9 mouse cellular contexts compared by ENCODE assay signal in genomic region chr2:156066126-156066525, GRCm38 (mm10). TPM values are rescaled to one million over a fixed set of nuclear protein-coding genes. Genes with fewer than 3 reads are reported as not detected.
DNase-seq lines count a peak whose midpoint lies in the region; ATAC-seq and TF ChIP-seq lines count a peak whose summit lies in the region.
"Had no signal": no experiment of that assay in that cellular context is flagged by ENCODE, and none has a peak within 500 bp of the region (broad histone marks: within the 10 kb centered on the region; RNA-seq: fewer than 3 reads in every experiment).

No protein-coding gene starts in this region.

- TF ChIP-seq POLR2A in myocyte (IDR thresholded peaks at IDR 0.05; ENCODE audit: insufficient read length, low read depth): no peak

- H3K9ac ChIP-seq in heart, postnatal 0 days (replicated peaks; ENCODE audit: low read depth, low read length): peak overlapping the region; percentile 68; the same call in 1 of the 2 replicates
- H3K9ac ChIP-seq in embryonic facial prominence, embryonic 13.5 days: peak overlapping the region; percentile 87
- H3K9ac ChIP-seq in kidney, embryonic 16.5 days (replicated peaks; ENCODE audit: low read length): peak overlapping the region; percentile 86

- no peaks in the 10 kb centered on the region for H3K79me2 ChIP-seq in myocyte (ENCODE audit: control insufficient read depth, insufficient read depth)

- H3K4me2 ChIP-seq in heart, postnatal 0 days (ENCODE audit: low read depth, low read length): peak overlapping the region; percentile 99
- H3K4me2 ChIP-seq in embryonic facial prominence, embryonic 13.5 days: peak overlapping the region; percentile 94
- H3K4me2 ChIP-seq in kidney, embryonic 16.5 days (replicated peaks; ENCODE audit: low read depth, low read length): peak overlapping the region; percentile 96
- H3K4me2 ChIP-seq in myocyte (ENCODE audit: low read depth): peak overlapping the region; percentile 81

- H3K4me3 ChIP-seq in heart, postnatal 0 days (ENCODE audit: low read depth, low read length): peak overlapping the region; percentile 78
- peak overlapping the region; percentile 72 for H3K4me3 ChIP-seq in embryonic facial prominence, embryonic 13.5 days
- peak overlapping the region; percentile 73 for H3K4me3 ChIP-seq in kidney, embryonic 16.5 days (ENCODE audit: low read length)
- H3K4me3 ChIP-seq in myocyte: peak overlapping the region; percentile 31

- no peak overlapping the region for H3ac ChIP-seq in myocyte (ENCODE audit: control insufficient read depth, insufficient read length)

- DNase-seq in heart, postnatal 0 days (ENCODE audit: low spot score): no peak
- DNase-seq in heart, postnatal 36 days: no peak
- DNase-seq in gastrocnemius, postnatal 10 days: no peak
- DNase-seq in urinary bladder, postnatal 25 days (ENCODE audit: low spot score): no peak
- no peak for DNase-seq in spleen, postnatal 10 days (ENCODE audit: low spot score in 2 of 2)

- intact Hi-C loops in heart, postnatal 36 days (cut with DNase I): no loop called here

- ATAC-seq in heart, postnatal 0 days (ENCODE audit: insufficient read depth, low read depth): no peak
- ATAC-seq in embryonic facial prominence, embryonic 13.5 days (ENCODE audit: insufficient number of reproducible peaks, insufficient read depth, low FRiP score, low TSS enrichment, low read depth): no peak
- peak; percentile 16; the same call in 1 of the 2 replicates for ATAC-seq in kidney, embryonic 16.5 days (ENCODE audit: low FRiP score, low TSS enrichment)

- H3K27me3 ChIP-seq in heart, postnatal 0 days (ENCODE audit: control insufficient read depth, insufficient read depth, low read length): no peaks in the 10 kb centered on the region
- no peaks in the 10 kb centered on the region for H3K27me3 ChIP-seq in embryonic facial prominence, embryonic 13.5 days
- no peaks in the 10 kb centered on the region for H3K27me3 ChIP-seq in kidney, embryonic 16.5 days (ENCODE audit: insufficient read depth, low read length)
- H3K27me3 ChIP-seq in myocyte (ENCODE audit: control insufficient read depth, insufficient read depth, insufficient read length): no peaks in the 10 kb centered on the region

- peaks cover 6% of the 10 kb centered on the region; the same call in 1 of the 2 replicates for H3K4me1 ChIP-seq in heart, postnatal 0 days (ENCODE audit: control insufficient read depth, insufficient read depth)
- H3K4me1 ChIP-seq in embryonic facial prominence, embryonic 13.5 days: peaks cover 9% of the 10 kb centered on the region
- H3K4me1 ChIP-seq in kidney, embryonic 16.5 days (ENCODE audit: insufficient read depth, low read length): peaks cover 8% of the 10 kb centered on the region

- WGBS in heart, postnatal 0 days: 46% methylated on average over 10 of the region's 10 CpGs
- WGBS in embryonic facial prominence, embryonic 13.5 days: 19% methylated on average over 10 of the region's 10 CpGs
- WGBS in kidney, embryonic 16.5 days: 26% methylated on average over 10 of the region's 10 CpGs

- no peak for TF ChIP-seq EP300 in heart, postnatal 0 days (IDR thresholded peaks at IDR 0.05; ENCODE audit: low read depth)

- H3K36me3 ChIP-seq in heart, postnatal 0 days (replicated peaks; ENCODE audit: control insufficient read depth, insufficient read depth, low read length): peaks cover 14% of the 10 kb centered on the region
- peaks cover 31% of the 10 kb centered on the region for H3K36me3 ChIP-seq in embryonic facial prominence, embryonic 13.5 days
- peaks cover 23% of the 10 kb centered on the region for H3K36me3 ChIP-seq in kidney, embryonic 16.5 days (ENCODE audit: insufficient read depth, low read length)
- no peaks in the 10 kb centered on the region for H3K36me3 ChIP-seq in myocyte (ENCODE audit: control insufficient read depth, insufficient read depth)

- no peaks in the 10 kb centered on the region for H3K9me3 ChIP-seq in heart, postnatal 0 days (replicated peaks; ENCODE audit: control insufficient read depth, low read length)
- H3K9me3 ChIP-seq in embryonic facial prominence, embryonic 13.5 days: no peaks in the 10 kb centered on the region
- no peaks in the 10 kb centered on the region for H3K9me3 ChIP-seq in kidney, embryonic 16.5 days (ENCODE audit: low read length)

- TF ChIP-seq CTCF in heart, postnatal 0 days (IDR thresholded peaks at IDR 0.05; ENCODE audit: low read depth): no peak

- H3K27ac ChIP-seq in heart, postnatal 0 days (ENCODE audit: low read depth): no peak overlapping the region
- 0 out of 2 replicates have a peak overlapping the region, but pooled peaks have one; percentile 7 for H3K27ac ChIP-seq in embryonic facial prominence, embryonic 13.5 days
- H3K27ac ChIP-seq in kidney, embryonic 16.5 days (ENCODE audit: low read length): no peak overlapping the region

TF ChIP-seq in myocyte, 11 proteins besides CTCF, POLR2A, EP300 and RAD21:
- no peak for TF ChIP-seq USF1 (IDR thresholded peaks at IDR 0.05; ENCODE audit: low read depth)
- TF ChIP-seq TCF3 (IDR thresholded peaks at IDR 0.05; ENCODE audit: insufficient read length, low read depth): no peak
- TF ChIP-seq REST (IDR thresholded peaks at IDR 0.05; ENCODE audit: insufficient read depth, insufficient read length): no peak
- TF ChIP-seq SRF (IDR thresholded peaks at IDR 0.05; ENCODE audit: control insufficient read depth, insufficient read length, low read depth): no peak

RNA-seq across cellular contexts. Expression of gene Spag4, which starts 1.2 kb away (rescaled TPM):
- 0.08 and 2.1 TPM in 2 replicates for total RNA-seq in heart, postnatal 0 days (2014; rRNA removed; ENCODE audit: low replicate concordance)
- polyA plus RNA-seq in heart, postnatal 0 days (2015; fragmentation: Nextera tagmentation; extraction: Ambion mirVana): 0.84 and 1.2 TPM in 2 replicates
- 1 to 10 TPM in 1 of 2 experiments, under 1 TPM in 1; 0.87 to 1.5 TPM for total RNA-seq in heart, postnatal 36 days (2021)
- polyA plus RNA-seq in embryonic facial prominence, embryonic 13.5 days (2015; fragmentation: Nextera tagmentation; extraction: Ambion mirVana): 3.5 and 4.8 TPM in 2 replicates
- 2.8 and 3.3 TPM in 2 replicates for polyA plus RNA-seq in kidney, embryonic 16.5 days (2015; fragmentation: Nextera tagmentation; extraction: Ambion mirVana)
- polyA plus RNA-seq in myocyte (2012; fragmentation: generic; extraction: Trizol): 1.1 TPM
- under 1 TPM; 0.85 to 0.86 TPM for total RNA-seq in gastrocnemius, postnatal 10 days (2021)

RNA-seq across cellular contexts. Expression of gene Fer1l4, which starts 13.4 kb away (rescaled TPM):
- total RNA-seq in heart, postnatal 0 days (2014; rRNA removed; ENCODE audit: low replicate concordance): 0.61 TPM in 1 of 2 replicates, not detected in the other
- not detected in 2 replicates for polyA plus RNA-seq in heart, postnatal 0 days (2015; fragmentation: Nextera tagmentation; extraction: Ambion mirVana)
- total RNA-seq in heart, postnatal 36 days (2021): not detected
- polyA plus RNA-seq in embryonic facial prominence, embryonic 13.5 days (2015; fragmentation: Nextera tagmentation; extraction: Ambion mirVana): 0.08 TPM in 1 of 2 replicates, not detected in the other
- 0.15 and 0.37 TPM in 2 replicates for polyA plus RNA-seq in kidney, embryonic 16.5 days (2015; fragmentation: Nextera tagmentation; extraction: Ambion mirVana)
- not detected for polyA plus RNA-seq in myocyte (2012; fragmentation: generic; extraction: Trizol)
- total RNA-seq in gastrocnemius, postnatal 10 days (2021): not detected
- total RNA-seq: layer of hippocampus, postnatal 14 days had no signal

RNA-seq across cellular contexts. Expression of gene Cpne1, which starts 45.6 kb away (rescaled TPM):
- total RNA-seq in heart, postnatal 0 days (2014; rRNA removed; ENCODE audit: low replicate concordance): 47.5 and 55.5 TPM in 2 replicates
- 18.3 and 18.6 TPM in 2 replicates for polyA plus RNA-seq in heart, postnatal 0 days (2015; fragmentation: Nextera tagmentation; extraction: Ambion mirVana)
- total RNA-seq in heart, postnatal 36 days (2021): 10 to 100 TPM; 15.2 to 17.5 TPM
- 60.5 and 62.7 TPM in 2 replicates for polyA plus RNA-seq in embryonic facial prominence, embryonic 13.5 days (2015; fragmentation: Nextera tagmentation; extraction: Ambion mirVana)
- 70.6 and 75.8 TPM in 2 replicates for polyA plus RNA-seq in kidney, embryonic 16.5 days (2015; fragmentation: Nextera tagmentation; extraction: Ambion mirVana)
- 44.0 TPM for polyA plus RNA-seq in myocyte (2012; fragmentation: generic; extraction: Trizol)
- total RNA-seq in gastrocnemius, postnatal 10 days (2021): 10 to 100 TPM; 14.5 to 15.1 TPM

RNA-seq across cellular contexts. Expression of gene Rbm12, which starts 45.7 kb away (rescaled TPM):
- total RNA-seq in heart, postnatal 0 days (2014; rRNA removed; ENCODE audit: low replicate concordance): 33.2 and 35.0 TPM in 2 replicates
- polyA plus RNA-seq in heart, postnatal 0 days (2015; fragmentation: Nextera tagmentation; extraction: Ambion mirVana): 8.8 and 9.5 TPM in 2 replicates
- total RNA-seq in heart, postnatal 36 days (2021): 10 to 100 TPM; 11.1 to 11.5 TPM
- polyA plus RNA-seq in embryonic facial prominence, embryonic 13.5 days (2015; fragmentation: Nextera tagmentation; extraction: Ambion mirVana): 31.7 and 33.4 TPM in 2 replicates
- polyA plus RNA-seq in kidney, embryonic 16.5 days (2015; fragmentation: Nextera tagmentation; extraction: Ambion mirVana): 27.7 and 29.3 TPM in 2 replicates
- polyA plus RNA-seq in myocyte (2012; fragmentation: generic; extraction: Trizol): 4.0 TPM
- 10 to 100 TPM; 13.9 to 17.9 TPM for total RNA-seq in gastrocnemius, postnatal 10 days (2021)

RNA-seq across cellular contexts. Expression of gene Ergic3, which starts 58.3 kb away (rescaled TPM):
- total RNA-seq in heart, postnatal 0 days (2014; rRNA removed; ENCODE audit: low replicate concordance): 73.9 and 94.5 TPM in 2 replicates
- polyA plus RNA-seq in heart, postnatal 0 days (2015; fragmentation: Nextera tagmentation; extraction: Ambion mirVana): 99.5 and 100 TPM in 2 replicates
- 10 to 100 TPM; 59.7 to 61.4 TPM for total RNA-seq in heart, postnatal 36 days (2021)
- polyA plus RNA-seq in embryonic facial prominence, embryonic 13.5 days (2015; fragmentation: Nextera tagmentation; extraction: Ambion mirVana): 224 and 226 TPM in 2 replicates
- 288 and 302 TPM in 2 replicates for polyA plus RNA-seq in kidney, embryonic 16.5 days (2015; fragmentation: Nextera tagmentation; extraction: Ambion mirVana)
- 372 TPM for polyA plus RNA-seq in myocyte (2012; fragmentation: generic; extraction: Trizol)
- 10 to 100 TPM; 78.1 to 84.4 TPM for total RNA-seq in gastrocnemius, postnatal 10 days (2021)
